Mouse (Mus musculus) Patski (cell line): Measurements from ENCODE around the gene Hunk. TPM values are rescaled to one million over a fixed set of nuclear protein-coding genes. Genes with fewer than 3 reads are reported as not detected.

Experiments
- ATAC-seq: fragments of 100-300 bp; one replicate; pipeline ENCODE4 v1.8.0; 2021
- CTCF ChIA-PET: fragments of 350-600 bp; sonication (Branson Sonifier 250); formaldehyde crosslinking; loops from one replicate; lab custom pipeline; 2022; ENCODE audit warnings: inconsistent platforms; lab: Charles Lee
- POLR2A ChIA-PET: fragments of 350-600 bp; sonication (Branson Sonifier 250); formaldehyde crosslinking; loops from one replicate; lab custom pipeline; 2022; ENCODE audit warnings: antibody characterized with exemption, inconsistent platforms; lab: Charles Lee
- DNase-seq: peaks from one replicate; pipeline ENCODE4 v3.0.0-alpha.2; 2011; ENCODE audit warnings: low read depth, low spot score
- H3K27me3 ChIP-seq: fragments of 371-371 bp; one replicate; pipeline ENCODE4 v1.5.1; 2021
- CTCF ChIP-seq: fragments of 100-300 bp; IDR thresholded peaks from one replicate; pipeline ENCODE4 v1.5.1; 2021
- in situ Hi-C: fragments of 300-500 bp; cut with MboI; formaldehyde crosslinking; loops from 3 replicates; pipeline ENCODE4 v1.11.1; 2018; ENCODE audit warnings: low pct_unique_long_range_greater_than_20kb, mixed read lengths
- polyA plus RNA-seq: library from polyadenylated mRNA; unstranded; gene quantifications from one replicate; pipeline ENCODE4 v1.2.3, GENCODE M21; 2021

Gene Hunk
- polyA plus RNA-seq, 1 experiment from 2014 or later: 11.2 TPM

DNA sequence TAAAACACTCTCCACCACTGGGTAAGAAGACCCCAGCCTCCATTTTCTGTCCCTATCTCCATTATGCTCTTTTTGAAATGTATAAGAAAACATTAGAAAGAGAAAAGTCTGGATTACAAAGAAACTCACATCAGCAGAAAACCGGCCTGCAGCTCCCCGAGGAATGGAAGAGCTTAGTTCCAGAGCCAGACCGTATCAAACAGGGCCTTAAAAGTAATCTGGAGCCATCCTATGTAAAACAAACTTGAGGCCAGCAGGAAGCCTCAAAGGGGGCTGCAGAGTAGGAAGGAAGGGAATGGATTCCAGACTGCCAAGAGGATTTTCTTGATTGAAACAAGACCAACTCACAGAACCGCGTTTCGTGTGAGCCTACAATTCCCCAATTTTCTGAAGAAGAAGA is 22.9 kb upstream of the Hunk start:
- H3K27me3 ChIP-seq: peaks cover 15% of the 10 kb centered on the region
- CTCF ChIA-PET: no interaction called here
- DNase-seq (no peak), ATAC-seq (no peak)
- TF ChIP-seq CTCF: no peak
- POLR2A ChIA-PET: interaction anchor here (0.7 kb wide), 1 partner anchor 19 kb away, joined by 3 read pairs; no protein-coding TSS in a partner anchor
- in situ Hi-C loops: no loop called here

DNA sequence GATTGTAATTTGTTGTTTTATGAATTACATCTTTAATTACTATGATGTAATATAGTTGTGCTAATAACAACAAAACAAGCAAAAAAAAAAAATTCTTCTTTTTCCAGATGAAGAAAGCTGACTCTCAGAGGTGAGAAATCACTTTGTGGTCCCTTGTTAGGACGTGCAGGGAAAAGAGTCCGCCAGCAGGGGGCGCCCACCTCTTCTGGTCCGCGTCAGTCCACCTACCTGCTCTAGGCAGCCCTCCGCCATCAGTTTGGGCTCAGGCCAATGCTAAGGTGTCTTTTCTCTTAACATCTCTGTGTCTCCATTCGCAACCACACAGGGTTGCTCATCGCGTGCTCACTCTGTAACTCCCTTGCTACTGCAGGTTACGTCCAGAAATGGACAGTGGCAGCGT is 5.9 kb upstream of the Hunk start:
- ChIA-PET POLR2A (interaction anchor here (0.7 to 2.0 kb wide), 2 partner anchors 223 to 332 kb away, joined by 3 to 5 read pairs; no protein-coding TSS in a partner anchor), CTCF (interaction anchor here (0.8 to 2.5 kb wide), 6 partner anchors 55 to 338 kb away, joined by 3 to 27 read pairs (median 3); no protein-coding TSS in a partner anchor)
- TF ChIP-seq CTCF: no peak
- no peak for DNase-seq
- in situ Hi-C loops: loop anchor here (5.0 kb wide), 1 partner anchor 332 kb away; no protein-coding TSS in a partner anchor
- ATAC-seq: peak; percentile 47
- no peaks in the 10 kb centered on the region for H3K27me3 ChIP-seq

DNA sequence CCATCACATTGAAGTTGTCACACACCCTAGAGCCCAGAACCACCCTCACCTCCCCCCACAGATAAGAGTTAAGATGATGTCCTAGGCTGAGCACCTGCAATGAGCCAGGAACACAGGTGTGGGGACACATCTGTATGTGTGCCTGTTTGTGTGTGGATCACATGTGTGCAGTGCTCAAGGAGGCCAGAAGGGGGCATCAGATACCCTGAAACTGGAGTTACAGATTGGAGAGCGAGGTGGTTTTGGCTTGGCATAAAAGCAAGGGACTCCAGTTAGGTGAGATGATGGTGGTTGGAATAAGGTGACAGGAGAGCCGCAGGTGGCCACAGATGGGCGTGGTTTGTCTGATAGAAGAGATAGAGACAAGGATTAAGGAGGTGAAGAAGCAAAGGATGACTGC is 4.2 kb upstream of the Hunk start:
- in situ Hi-C loops: no loop called here
- H3K27me3 ChIP-seq: no peaks in the 10 kb centered on the region
- DNase-seq (no peak), ATAC-seq (no peak)
- TF ChIP-seq CTCF: no peak
- CTCF ChIA-PET: interaction anchor here (4.4 kb wide), 1 partner anchor 331 kb away, joined by 17 read pairs; no protein-coding TSS in a partner anchor
- POLR2A ChIA-PET: no interaction called here

DNA sequence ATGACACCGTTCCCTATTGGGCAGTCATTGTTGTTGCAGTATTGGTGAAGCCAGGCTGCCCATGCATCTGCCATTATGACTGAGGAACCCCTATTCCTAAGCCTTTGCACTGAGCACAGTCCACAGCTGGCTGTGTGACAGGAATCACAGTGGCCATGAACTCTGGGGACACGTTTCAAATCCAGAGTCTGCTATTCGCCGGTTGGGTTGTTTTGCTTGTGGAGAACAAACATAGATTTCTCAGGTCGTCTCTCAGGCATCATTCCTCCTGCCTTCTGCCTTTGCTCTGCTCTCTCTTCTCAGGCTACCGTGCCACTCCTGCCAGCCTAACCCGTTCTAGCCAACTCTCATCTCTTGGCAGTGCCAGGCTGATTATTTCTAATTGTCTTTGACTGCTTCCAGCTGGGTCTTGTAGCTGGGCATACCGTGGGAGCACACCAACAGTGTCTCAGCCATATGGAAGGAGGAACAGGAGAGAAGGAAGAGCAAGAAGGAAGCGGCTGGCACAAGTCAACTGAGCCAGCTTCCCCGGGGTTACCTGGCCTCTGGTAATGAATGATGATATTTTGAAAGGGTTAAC is 3.0 kb upstream of the Hunk start:
- TF ChIP-seq CTCF: no peak
- DNase-seq (no peak), ATAC-seq (no peak)
- ChIA-PET CTCF (interaction anchor here (4.4 kb wide), 1 partner anchor 329 kb away, joined by 17 read pairs; no protein-coding TSS in a partner anchor), POLR2A (interaction anchor here (0.5 kb wide), 1 partner anchor 20 kb away, joined by 3 read pairs; no protein-coding TSS in a partner anchor)
- H3K27me3 ChIP-seq: no peaks in the 10 kb centered on the region
- in situ Hi-C loops: no loop called here

DNA sequence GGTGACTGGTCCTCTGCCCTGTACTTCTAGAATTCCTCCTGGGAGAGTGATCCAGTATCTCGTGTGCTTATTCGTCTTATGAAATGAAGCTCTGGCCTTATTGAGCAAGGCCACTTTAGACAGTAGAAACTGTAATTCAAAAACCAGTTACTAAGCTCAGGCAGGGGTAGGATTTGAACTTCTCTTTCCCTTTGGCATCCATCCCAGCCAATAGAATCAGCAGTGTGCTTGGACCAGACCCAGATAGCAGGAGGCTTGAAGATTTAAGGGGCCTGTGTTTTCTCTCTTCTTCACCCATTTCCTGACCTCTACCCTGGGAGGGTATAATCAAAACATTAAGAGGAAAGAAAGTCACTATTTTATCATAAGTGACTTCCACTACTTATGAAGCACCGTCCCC is 1.8 kb upstream of the Hunk start:
- TF ChIP-seq CTCF: no peak
- in situ Hi-C loops: no loop called here
- POLR2A ChIA-PET: no interaction called here
- ATAC-seq: no peak
- CTCF ChIA-PET: interaction anchor here (4.4 kb wide), 1 partner anchor 328 kb away, joined by 17 read pairs; no protein-coding TSS in a partner anchor
- DNase-seq: no peak
- H3K27me3 ChIP-seq: no peaks in the 10 kb centered on the region

DNA sequence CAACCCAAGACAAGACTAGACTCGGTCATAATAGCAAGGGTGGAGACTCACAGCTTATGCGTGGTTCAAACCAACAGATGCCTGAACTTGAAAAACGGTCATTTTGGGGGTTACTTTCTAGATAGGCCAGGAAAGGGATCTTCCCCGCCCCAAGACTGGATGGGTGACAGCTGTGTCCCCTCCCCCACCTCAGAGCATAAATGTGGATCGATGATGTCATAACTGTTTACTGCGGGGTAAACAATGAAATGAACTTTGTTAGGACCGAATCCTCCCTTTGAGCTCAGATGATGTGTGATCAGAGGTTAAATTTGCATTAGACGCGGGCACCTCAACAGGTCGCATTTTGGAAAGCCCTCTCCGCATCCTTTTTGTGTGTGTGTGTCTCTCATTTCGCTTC is 967 bp upstream of the Hunk start:
- no peaks in the 10 kb centered on the region for H3K27me3 ChIP-seq
- CTCF ChIA-PET: interaction anchor here (0.9 to 4.4 kb wide), 6 partner anchors 13 to 327 kb away, joined by 3 to 17 read pairs (median 3); no protein-coding TSS in a partner anchor
- no peak for ATAC-seq
- in situ Hi-C loops: loop anchor here (5.0 kb wide), 1 partner anchor 37 kb away; no protein-coding TSS in a partner anchor
- no peak for TF ChIP-seq CTCF
- no peak for DNase-seq
- POLR2A ChIA-PET: interaction anchor here (0.6 kb wide), 1 partner anchor 218 kb away, joined by 3 read pairs; no protein-coding TSS in a partner anchor

DNA sequence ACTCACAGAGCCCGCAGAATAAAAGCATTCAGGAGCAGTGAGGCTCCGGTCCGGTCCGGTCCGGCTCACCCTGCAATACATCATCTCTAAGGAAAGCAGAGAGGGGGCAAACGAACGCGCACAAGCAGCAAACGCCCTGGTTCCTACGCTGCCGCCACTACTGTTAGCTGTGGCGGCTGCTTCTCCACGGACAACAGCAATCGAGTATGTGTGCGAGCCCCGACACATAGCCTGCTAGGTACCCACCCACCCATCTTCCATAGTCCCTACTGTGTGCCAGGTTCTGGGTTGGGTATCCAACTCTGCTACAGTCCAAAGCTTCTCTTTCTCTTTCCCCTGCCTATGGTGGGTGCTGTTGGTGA is 506 bp upstream of the Hunk start:
- ChIA-PET CTCF (interaction anchor here (0.9 to 4.4 kb wide), 6 partner anchors 13 to 327 kb away, joined by 3 to 17 read pairs (median 3); no protein-coding TSS in a partner anchor), POLR2A (interaction anchor here (0.6 to 0.9 kb wide), 2 partner anchors 49 to 218 kb away, joined by 3 to 4 read pairs; no protein-coding TSS in a partner anchor)
- ATAC-seq (no peak), DNase-seq (no peak)
- TF ChIP-seq CTCF: no peak
- H3K27me3 ChIP-seq: no peaks in the 10 kb centered on the region
- in situ Hi-C loops: loop anchor here (5.0 kb wide), 1 partner anchor 37 kb away; no protein-coding TSS in a partner anchor

DNA sequence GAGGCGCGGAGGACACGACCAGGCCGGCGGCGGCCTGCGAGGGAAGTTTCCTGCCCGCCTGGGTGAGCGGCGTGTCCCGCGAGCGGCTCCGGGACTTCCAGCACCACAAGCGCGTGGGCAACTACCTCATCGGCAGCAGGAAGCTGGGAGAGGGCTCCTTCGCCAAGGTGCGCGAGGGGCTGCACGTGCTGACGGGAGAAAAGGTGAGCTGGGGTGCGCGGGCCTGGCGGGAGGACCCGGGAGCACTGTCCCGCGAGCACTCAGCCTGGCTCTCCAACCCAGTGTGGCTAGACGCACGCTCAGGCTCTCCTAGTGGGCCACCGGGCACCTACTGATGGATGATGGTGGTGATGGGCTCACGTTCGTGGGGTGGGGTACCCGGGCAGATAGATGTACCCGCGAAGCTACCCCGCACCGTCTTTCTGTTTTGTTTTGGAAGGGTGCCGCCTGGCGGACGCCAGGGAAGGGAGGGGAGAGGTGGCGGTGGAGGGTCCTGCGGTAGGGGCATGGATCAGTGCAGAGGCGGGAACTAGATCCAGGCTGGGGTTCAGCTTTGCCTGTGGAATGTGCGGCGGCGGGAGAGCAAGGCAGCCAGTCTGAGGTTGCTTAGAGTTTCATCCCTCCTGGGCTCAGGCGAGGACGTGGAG is 824 bp downstream of the Hunk start:
- ChIA-PET CTCF (interaction anchor here (0.9 to 2.2 kb wide), 5 partner anchors 32 to 326 kb away, joined by 3 to 7 read pairs (median 3); no protein-coding TSS in a partner anchor), POLR2A (interaction anchor here (0.6 to 1.7 kb wide), 4 partner anchors 26 to 67 kb away, joined by 3 to 5 read pairs (median 3); no protein-coding TSS in a partner anchor)
- in situ Hi-C loops: loop anchor here (5.0 kb wide), 1 partner anchor 36 kb away; no protein-coding TSS in a partner anchor
- DNase-seq: no peak
- ATAC-seq: peak; percentile 73
- no peaks in the 10 kb centered on the region for H3K27me3 ChIP-seq
- no peak for TF ChIP-seq CTCF

DNA sequence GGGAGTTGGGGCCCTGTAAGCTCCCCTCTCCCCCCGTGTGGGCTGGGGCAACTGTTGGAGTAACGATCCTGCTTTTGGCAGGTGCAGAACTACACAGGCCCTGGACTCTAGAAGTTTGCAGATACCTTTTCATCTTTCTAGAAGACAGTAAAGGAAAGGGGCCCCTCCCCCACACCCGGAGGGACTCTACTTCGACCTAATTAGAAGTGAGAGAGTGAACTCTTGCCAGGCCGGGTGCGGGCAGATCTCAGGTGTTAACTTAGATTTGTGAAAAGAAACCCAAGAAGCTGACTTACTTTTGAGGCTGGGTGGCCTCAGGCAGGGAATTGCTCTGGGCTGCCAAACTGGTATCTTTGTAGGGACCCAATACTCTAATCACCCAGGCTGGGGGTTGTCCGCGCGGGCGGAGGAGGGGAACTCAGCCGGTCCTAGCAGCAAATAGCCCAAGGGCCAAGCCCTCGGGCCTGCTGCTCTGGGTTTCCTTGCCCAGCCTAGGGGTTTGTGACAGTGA is 1.4 kb downstream of the Hunk start:
- ATAC-seq: no peak
- ChIA-PET CTCF (interaction anchor here (1.0 to 2.2 kb wide), 4 partner anchors 11 to 325 kb away, joined by 3 to 7 read pairs (median 4); no protein-coding TSS in a partner anchor), POLR2A (interaction anchor here (1.2 to 1.7 kb wide), 3 partner anchors 25 to 67 kb away, joined by 3 to 5 read pairs (median 3); no protein-coding TSS in a partner anchor)
- no peaks in the 10 kb centered on the region for H3K27me3 ChIP-seq
- DNase-seq: no peak
- in situ Hi-C loops: loop anchor here (5.0 kb wide), 1 partner anchor 35 kb away; no protein-coding TSS in a partner anchor
- TF ChIP-seq CTCF: no peak

DNA sequence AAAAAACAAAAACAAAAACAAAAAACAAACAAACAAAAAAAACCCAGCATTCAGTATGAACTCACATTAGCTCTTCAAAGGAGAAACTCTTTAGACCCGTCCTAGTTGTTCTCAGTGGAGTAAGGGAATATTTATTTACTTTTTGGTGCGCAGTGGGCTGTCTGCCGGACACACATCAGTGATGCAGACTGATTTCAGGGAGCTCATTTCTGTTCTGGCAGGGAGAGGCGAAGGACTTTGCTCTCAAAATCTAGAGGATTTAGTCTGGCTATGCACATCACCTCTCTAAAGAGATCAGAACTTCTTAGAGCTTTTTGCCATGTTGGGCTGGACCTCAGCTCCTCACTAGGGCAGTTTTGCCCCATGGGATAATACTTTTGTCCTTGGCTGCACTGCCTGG is 2.1 kb downstream of the Hunk start:
- DNase-seq (no peak), ATAC-seq (no peak)
- ChIA-PET CTCF (interaction anchor here (0.7 to 2.2 kb wide), 3 partner anchors 10 to 196 kb away, joined by 3 to 7 read pairs (median 3); no protein-coding TSS in a partner anchor), POLR2A (interaction anchor here (1.0 kb wide), 1 partner anchor 14 kb away, joined by 3 read pairs; no protein-coding TSS in a partner anchor)
- in situ Hi-C loops: loop anchor here (5.0 kb wide), 1 partner anchor 34 kb away; no protein-coding TSS in a partner anchor
- TF ChIP-seq CTCF: no peak
- H3K27me3 ChIP-seq: no peaks in the 10 kb centered on the region
